Mouse (Mus musculus) lung, adult 10 weeks (tissue): ENCODE measurements around the gene Rims1. TPM values are rescaled to one million over a fixed set of nuclear protein-coding genes. Genes with fewer than 3 reads are reported as not detected.

ENCODE experiments used
- polyA plus RNA-seq: library from polyadenylated mRNA; stranded (reverse); fragments of 350-450 nt; fragmentation: Illumina TruSeq; extraction: RNeasy Lipid Tissue Mini Kit (QIAGEN cat#74804); gene quantifications from one replicate; pipeline ENCODE4 v1.2.3, GENCODE M21; 2014; ENCODE audit warnings: low read depth, low replicate concordance; ENCODE audit not compliant: insufficient read depth

Gene Rims1
- polyA plus RNA-seq: not detected

GRCm38 (mm10) chr1:22805726-22806625 is at the start of gene Rims1:
Gene Rims1, minus strand, starts transcription at chr1:22805994.

